Mouse (Mus musculus) urinary bladder, postnatal 25 days (tissue): Measurements from ENCODE around the gene Sec22a.

Source experiments
- DNase-seq: peaks from one replicate; pipeline ENCODE4 v3.0.0; 2022; ENCODE audit warnings: low spot score

Gene Sec22a

GRCm38 (mm10) chr16:35310551-35311110 lies 53.1 kb downstream of the Sec22a start:
- no peak for DNase-seq

DNA sequence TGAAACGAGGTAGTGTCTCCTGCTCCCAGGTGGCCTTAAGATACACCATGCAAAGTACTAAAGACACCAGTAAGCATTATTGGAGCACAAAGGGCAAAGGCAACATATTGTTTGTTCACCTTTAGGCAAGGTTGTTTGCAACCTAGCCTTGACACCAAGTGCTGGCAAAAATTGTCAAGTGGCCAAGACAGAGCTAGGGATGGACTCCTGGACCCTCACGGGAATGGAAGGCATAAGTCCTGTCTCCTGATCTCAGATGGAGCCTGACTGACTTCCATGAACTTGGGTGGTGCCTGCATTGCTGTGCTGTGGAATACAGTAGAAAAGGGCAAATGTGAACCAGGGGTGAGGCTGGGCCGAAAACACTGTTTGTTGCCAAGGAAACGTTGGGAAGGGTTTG lies 54.1 kb downstream of the Sec22a start:
- no peak for DNase-seq

GRCm38 (mm10) chr16:35308486-35309143 lies 55.1 kb downstream of the Sec22a start:
- no peak for DNase-seq

DNA sequence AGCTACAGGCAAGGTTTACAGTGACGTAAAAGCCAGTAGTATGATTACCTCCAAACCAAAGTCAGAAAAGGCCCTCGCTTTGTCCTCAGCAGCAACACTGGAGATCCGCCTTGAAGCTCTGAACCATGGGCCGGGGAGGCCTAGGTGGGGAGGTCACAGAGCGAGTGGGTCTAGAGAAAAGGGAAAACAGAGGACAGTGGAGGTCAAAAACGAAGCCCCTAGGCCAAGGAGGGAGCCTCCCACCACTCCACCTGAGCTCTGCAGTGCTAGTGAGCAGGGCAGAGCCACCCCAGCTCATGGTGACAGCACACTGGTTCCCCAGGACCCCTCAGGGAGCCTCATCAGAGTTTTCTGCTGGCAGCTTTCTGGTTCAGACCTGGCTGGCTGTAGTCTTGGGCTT lies 55.7 kb downstream of the Sec22a start:
- no peak for DNase-seq

- DNase-seq, result no peak
These were observed 56.4 kb downstream of the Sec22a start for GRCm38 (mm10) chr16:35307331-35307730.

GRCm38 (mm10) chr16:35306631-35307030 lies 57.1 kb downstream of the Sec22a start:
- no peak for DNase-seq

- DNase-seq, result no peak
These were observed 58.5 kb downstream of the Sec22a start for GRCm38 (mm10) chr16:35305226-35305625.

GRCm38 (mm10) chr16:35304416-35304815 lies 59.3 kb downstream of the Sec22a start:
- DNase-seq, result no peak

DNA sequence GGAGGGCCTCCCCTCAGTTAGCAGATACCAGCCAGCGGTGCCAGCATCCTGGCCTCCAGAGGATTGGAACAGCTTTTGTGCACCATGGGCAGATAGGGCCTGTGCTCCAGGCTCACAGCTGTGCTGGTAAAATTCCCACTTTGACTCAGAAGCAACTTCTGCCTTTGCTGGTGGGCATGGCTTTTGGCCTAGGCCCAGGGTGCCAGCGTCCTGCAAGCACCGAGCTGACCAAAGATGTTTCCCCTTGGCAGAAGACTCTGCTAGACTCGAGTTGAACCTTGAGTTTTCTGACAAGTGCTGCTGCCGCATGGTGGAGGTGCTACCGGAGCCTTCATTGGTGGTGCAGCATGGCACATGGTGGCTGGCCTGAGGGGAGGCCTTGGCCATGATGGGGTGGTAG lies 60.0 kb downstream of the Sec22a start:
- DNase-seq, result no peak

DNA sequence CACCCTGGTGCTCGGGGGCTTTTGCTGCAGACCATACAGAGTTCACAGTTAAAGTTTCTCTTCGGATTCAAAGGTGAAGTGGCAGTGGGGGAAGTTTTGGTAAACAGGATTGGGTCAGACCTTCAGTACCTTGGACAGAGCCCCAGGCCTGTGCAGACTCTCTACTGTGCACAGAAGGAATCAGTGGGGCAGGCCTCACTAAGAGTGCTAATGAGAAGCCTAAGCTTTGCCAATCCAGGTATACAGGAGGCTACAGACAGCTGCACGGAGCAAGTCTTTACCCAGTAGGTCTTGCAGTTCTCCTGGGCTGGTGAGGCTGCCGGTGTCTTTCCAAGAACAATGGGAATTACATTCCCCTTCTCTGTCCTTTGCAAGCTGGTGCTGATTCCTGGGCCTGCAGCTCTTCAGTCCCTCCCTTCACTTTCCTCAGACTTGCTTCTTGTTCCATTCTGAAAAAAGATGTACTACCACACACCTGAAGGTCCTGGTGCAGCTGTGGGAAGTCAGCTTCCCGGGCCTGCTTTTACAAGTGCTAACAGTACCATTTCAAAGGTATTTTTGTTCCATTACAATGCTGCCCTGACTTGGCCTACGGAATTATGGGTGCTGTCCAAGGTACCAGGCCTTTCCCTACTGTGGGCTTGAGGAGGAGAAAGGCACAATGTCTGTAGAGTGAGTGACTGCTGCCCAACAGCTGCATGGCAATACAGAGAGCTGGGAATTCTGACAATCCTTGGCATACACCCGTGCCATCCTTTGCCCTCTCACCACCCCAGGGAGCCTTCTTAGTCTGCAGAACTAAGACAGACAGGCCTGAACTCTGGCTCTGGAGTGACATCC lies 61.1 kb downstream of the Sec22a start:
- no peak for DNase-seq

DNA sequence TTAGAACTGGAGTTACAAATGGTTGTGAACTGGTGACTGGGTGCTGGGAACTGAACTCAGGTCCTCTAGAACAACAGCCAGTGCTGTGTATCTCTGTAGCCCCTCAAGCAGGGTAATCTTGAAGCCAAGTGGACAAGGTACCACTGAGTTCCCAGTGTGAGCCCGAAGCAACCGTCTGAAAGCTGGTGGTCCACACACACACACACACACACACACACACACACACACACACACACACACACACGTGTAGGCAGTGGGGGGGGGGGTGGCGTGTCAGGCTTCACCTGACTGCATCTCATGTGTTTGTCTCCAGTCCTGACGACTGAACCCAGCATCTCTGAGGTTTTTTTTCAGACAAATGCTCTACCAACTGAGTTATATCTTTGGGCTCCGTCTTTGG lies 63.6 kb downstream of the Sec22a start:
- DNase-seq, result no peak

- DNase-seq, result no peak
These were observed 65.9 kb downstream of the Sec22a start for GRCm38 (mm10) chr16:35297786-35298185.

- DNase-seq, result no peak
These were observed 76.5 kb downstream of the Sec22a start for GRCm38 (mm10) chr16:35287244-35287643.

GRCm38 (mm10) chr16:35285821-35286220 lies 77.9 kb downstream of the Sec22a start:
- no peak for DNase-seq

GRCm38 (mm10) chr16:35282456-35282855 lies 81.3 kb downstream of the Sec22a start:
- no peak for DNase-seq

- DNase-seq, result no peak
These were observed 85.6 kb downstream of the Sec22a start for GRCm38 (mm10) chr16:35278166-35278565.

- DNase-seq, result no peak
These were observed 91.3 kb downstream of the Sec22a start for GRCm38 (mm10) chr16:35272417-35272816.

DNA sequence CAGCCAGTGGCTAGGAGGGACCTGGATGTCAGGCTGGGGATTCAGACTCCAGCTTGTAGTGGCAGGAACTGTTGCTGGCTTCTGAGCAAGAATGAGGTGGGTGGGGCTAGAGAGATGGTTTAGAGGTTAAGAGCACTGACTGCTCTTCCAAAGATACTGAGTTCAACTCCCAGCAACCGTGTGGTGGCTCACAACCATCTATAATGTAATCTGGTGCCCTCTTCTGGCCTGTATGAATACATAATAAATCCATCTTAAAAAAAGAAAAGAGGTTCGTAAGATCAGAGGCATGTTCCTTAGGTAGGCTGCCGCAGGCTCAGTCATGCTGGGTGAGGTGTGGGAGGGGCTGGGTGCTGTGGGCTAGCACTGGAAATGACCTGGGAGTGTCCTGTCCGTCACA lies 92.1 kb downstream of the Sec22a start:
- no peak for DNase-seq

DNA sequence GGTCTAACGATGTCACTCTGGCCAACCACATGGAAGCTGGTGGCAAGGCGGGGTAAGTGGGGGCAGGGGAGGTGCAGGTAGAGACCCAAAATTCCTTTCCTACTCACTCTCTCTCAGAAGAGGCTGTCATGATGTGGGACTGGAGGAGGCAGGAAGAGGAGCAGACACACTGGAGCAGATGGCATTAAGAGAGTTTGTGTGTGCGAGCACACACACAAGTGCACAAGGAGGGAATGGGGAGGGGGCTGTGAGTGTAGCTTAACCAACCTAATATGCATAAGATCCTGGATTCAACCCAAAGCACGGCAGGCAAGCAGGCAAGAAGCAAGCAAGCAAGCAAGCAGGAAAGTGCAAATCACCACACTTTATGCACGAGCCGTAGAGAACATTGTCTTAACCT lies 92.8 kb downstream of the Sec22a start:
- no peak for DNase-seq

GRCm38 (mm10) chr16:35270353-35270934 lies 93.3 kb downstream of the Sec22a start:
- DNase-seq, result peak; percentile 77
